Mouse (Mus musculus) heart, embryonic 12.5 days (tissue): Measurements from ENCODE around the gene Ide. TPM values are rescaled to one million over a fixed set of nuclear protein-coding genes. Genes with fewer than 3 reads are reported as not detected.

Experiments
- ATAC-seq: fragments of 200-750 bp; cut with Nextera tagmentation; 2 replicates; pipeline ENCODE4 v1.8.0; 2017; ENCODE audit warnings: moderate TSS enrichment, moderate library complexity; ENCODE audit not compliant: insufficient number of reproducible peaks, low FRiP score
- H3K27ac ChIP-seq: fragments of 300-500 bp; sonication (generic); 2 replicates; pipeline ENCODE4 v1.5.1; 2016; ENCODE audit warnings: mild to moderate bottlenecking, moderate library complexity; ENCODE audit not compliant: poor library complexity, severe bottlenecking
- H3K27me3 ChIP-seq: fragments of 300-500 bp; sonication (generic); replicated peaks from 2 replicates; pipeline ENCODE4 v1.6.1; 2016; ENCODE audit warnings: mild to moderate bottlenecking, moderate library complexity
- H3K36me3 ChIP-seq: fragments of 300-500 bp; sonication (generic); 2 replicates; pipeline ENCODE4 v1.6.1; 2016; ENCODE audit warnings: mild to moderate bottlenecking, moderate library complexity
- H3K4me1 ChIP-seq: fragments of 300-500 bp; sonication (generic); replicated peaks from 2 replicates; pipeline ENCODE4 v1.6.1; 2016; ENCODE audit warnings: mild to moderate bottlenecking
- H3K4me2 ChIP-seq: fragments of 300-500 bp; sonication (generic); 2 replicates; pipeline ENCODE4 v1.6.1; 2016; ENCODE audit warnings: mild to moderate bottlenecking, moderate library complexity
- H3K4me3 ChIP-seq: fragments of 300-500 bp; sonication (generic); 2 replicates; pipeline ENCODE4 v1.5.1; 2016; ENCODE audit warnings: mild to moderate bottlenecking
- H3K9ac ChIP-seq: fragments of 300-500 bp; sonication (generic); 2 replicates; pipeline ENCODE4 v1.6.1; 2016; ENCODE audit warnings: mild to moderate bottlenecking, moderate library complexity
- H3K9me3 ChIP-seq: fragments of 300-500 bp; sonication (generic); replicated peaks from 2 replicates; pipeline ENCODE4 v1.6.1; 2016; ENCODE audit warnings: mild to moderate bottlenecking, moderate library complexity
- WGBS: fragments of 180-500 bp; shearing (Covaris S2); methylation state at CpG from one replicate; pipeline ENCODE4 v1.1.7; 2016; 5-methylcytosine and 5-hydroxymethylcytosine counted together
- polyA plus RNA-seq: library from polyadenylated mRNA; unstranded; fragments of >200 nt; fragmentation: Nextera tagmentation; extraction: Ambion mirVana; gene quantifications from 2 replicates; pipeline ENCODE4 v1.2.1, GENCODE M21; 2016

The Ide gene
- polyA plus RNA-seq, 1 experiment from 2014 or later: 62.7 TPM

DNA sequence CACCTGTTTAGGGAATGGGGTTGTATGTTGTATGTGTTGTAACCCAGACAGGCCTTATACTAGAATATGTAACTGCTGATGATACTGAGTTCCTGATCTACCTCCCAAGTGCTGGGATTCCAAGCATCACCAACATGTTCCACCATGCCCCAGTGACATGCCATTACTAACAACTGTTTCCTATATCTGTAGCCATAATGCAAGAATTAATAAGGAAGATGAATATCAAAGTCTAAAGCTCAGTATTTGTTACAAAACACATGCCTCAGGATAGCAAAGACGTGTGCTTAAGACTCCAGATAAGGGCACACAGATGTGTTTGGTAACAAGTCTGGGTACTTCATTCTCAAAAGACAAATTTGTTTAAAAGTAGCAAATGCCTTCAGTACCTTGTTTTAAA, 2.3 kb downstream of the Ide start:
- Histone ChIP-seq H3K27me3 (no peaks in the 10 kb centered on the region), H3K9ac (no peak overlapping the region), H3K36me3 (0 out of 2 replicates have a peak, but pooled peaks cover 3% of the 10 kb centered on the region), H3K4me3 (no peak overlapping the region), H3K4me1 (peaks cover 15% of the 10 kb centered on the region), H3K27ac (no peak overlapping the region), H3K9me3 (0 out of 2 replicates have a peak, but pooled peaks cover 5% of the 10 kb centered on the region), H3K4me2 (no peak overlapping the region)
- no peak for ATAC-seq
- WGBS: 57% methylated on average over 1 of the region's 1 CpGs

DNA sequence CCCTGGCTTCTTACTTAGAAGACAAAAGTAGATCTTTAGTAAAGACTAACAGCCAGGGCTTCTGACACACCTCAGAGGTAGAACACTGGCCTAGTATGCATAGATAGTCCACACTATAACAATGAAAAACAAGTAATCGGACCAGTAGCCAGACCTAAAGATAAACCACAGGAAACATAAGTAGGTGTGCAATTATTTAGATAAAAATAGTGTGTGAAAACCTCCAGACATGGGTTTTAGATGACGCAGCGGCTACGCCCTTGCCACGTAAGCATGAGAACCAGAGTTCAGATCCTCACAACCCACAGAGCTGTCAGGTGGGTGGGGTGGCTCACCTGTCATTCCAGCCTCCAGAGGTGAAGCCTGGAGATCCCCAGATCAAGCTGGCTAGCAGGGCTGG, 4.3 kb downstream of the Ide start:
- Histone ChIP-seq H3K4me1 (peaks cover 14% of the 10 kb centered on the region), H3K4me3 (no peak overlapping the region), H3K9ac (no peak overlapping the region), H3K27ac (no peak overlapping the region), H3K9me3 (0 out of 2 replicates have a peak, but pooled peaks cover 5% of the 10 kb centered on the region), H3K36me3 (peaks cover 21% of the 10 kb centered on the region), H3K27me3 (no peaks in the 10 kb centered on the region), H3K4me2 (no peak overlapping the region)
- 86% methylated on average over 5 of the region's 5 CpGs for WGBS
- ATAC-seq: no peak

DNA sequence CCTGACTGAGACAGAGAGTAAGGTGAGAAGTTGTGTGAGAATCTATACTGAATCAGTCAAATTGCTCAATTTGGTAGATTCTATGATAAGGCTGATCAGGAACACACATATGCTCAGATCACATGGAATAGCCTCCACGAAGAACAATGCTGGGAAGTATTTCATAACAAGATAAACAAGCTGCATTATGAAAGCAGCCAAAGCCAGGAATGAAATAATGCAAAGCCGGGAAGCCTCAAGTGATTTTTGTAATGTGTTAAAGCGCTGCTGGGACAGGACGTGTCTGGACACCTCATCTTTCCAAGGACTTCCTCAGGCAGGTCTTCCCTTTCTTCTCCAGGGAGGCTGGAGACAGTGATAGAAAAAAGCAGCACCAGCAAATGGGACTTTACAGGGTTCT, 4.9 kb downstream of the Ide start:
- no peak for ATAC-seq
- Histone ChIP-seq H3K27ac (no peak overlapping the region), H3K4me2 (no peak overlapping the region), H3K9me3 (0 out of 2 replicates have a peak, but pooled peaks cover 5% of the 10 kb centered on the region), H3K9ac (no peak overlapping the region), H3K4me1 (peaks cover 10% of the 10 kb centered on the region), H3K36me3 (peaks cover 27% of the 10 kb centered on the region), H3K27me3 (no peaks in the 10 kb centered on the region), H3K4me3 (no peak overlapping the region)
- WGBS: 85% methylated on average over 4 of the region's 4 CpGs

DNA sequence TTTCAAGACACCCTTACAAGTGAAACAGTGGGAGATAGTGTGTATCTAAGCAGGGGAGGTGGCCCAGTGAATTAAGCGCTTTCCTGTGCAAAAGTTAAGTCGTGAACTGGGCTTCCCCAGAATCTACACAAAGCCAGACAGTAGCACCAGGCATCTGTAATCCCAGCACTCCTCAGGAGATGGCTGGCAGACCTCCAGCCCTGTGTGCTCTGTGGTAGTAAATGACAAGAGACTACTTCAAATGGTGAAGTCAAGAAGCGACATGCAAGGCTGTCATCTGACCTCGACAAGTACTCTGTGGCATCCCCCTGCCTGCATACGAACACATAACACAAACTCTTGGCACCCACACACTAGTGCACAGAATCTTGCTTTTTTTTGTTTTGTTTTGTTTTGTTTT, 10.4 kb downstream of the Ide start:
- ATAC-seq: no peak
- 70% methylated on average over 5 of the region's 5 CpGs for WGBS
- H3K9me3 ChIP-seq: 0 out of 2 replicates have a peak, but pooled peaks cover 5% of the 10 kb centered on the region
- peaks cover 41% of the 10 kb centered on the region for H3K36me3 ChIP-seq
- peaks cover 4% of the 10 kb centered on the region; the same call in 1 of the 2 replicates for H3K4me1 ChIP-seq
- no peak overlapping the region for H3K4me3 ChIP-seq
- H3K27ac ChIP-seq: no peak overlapping the region
- H3K27me3 ChIP-seq: no peaks in the 10 kb centered on the region
- H3K4me2 ChIP-seq: no peak overlapping the region
- no peak overlapping the region for H3K9ac ChIP-seq

DNA sequence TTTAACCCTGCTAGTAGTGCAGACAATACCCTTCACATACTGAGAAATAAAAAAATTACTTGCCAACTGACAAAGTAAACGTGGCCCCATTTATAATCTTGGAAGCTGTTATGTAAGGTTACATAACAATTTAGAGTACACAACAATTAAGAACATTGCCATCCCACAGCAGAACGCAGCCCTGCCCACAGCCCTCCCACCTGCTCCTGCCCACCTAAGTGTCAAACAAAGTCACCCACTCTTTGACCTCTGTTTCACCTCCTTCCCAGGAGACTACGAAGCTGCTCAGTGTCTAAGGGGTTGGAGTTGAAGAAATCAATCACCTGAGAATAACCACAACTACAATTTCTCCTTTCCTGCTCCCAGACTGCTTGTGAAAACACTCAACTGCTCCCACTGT, 14.1 kb downstream of the Ide start:
- H3K9ac ChIP-seq: no peak overlapping the region
- peaks cover 6% of the 10 kb centered on the region; the same call in 1 of the 2 replicates for H3K4me1 ChIP-seq
- peaks cover 36% of the 10 kb centered on the region for H3K36me3 ChIP-seq
- no peak overlapping the region for H3K4me2 ChIP-seq
- H3K27ac ChIP-seq: no peak overlapping the region
- 76% methylated on average over 3 of the region's 3 CpGs for WGBS
- H3K4me3 ChIP-seq: no peak overlapping the region
- no peaks in the 10 kb centered on the region for H3K27me3 ChIP-seq
- ATAC-seq: no peak
- H3K9me3 ChIP-seq: no peaks in the 10 kb centered on the region

DNA sequence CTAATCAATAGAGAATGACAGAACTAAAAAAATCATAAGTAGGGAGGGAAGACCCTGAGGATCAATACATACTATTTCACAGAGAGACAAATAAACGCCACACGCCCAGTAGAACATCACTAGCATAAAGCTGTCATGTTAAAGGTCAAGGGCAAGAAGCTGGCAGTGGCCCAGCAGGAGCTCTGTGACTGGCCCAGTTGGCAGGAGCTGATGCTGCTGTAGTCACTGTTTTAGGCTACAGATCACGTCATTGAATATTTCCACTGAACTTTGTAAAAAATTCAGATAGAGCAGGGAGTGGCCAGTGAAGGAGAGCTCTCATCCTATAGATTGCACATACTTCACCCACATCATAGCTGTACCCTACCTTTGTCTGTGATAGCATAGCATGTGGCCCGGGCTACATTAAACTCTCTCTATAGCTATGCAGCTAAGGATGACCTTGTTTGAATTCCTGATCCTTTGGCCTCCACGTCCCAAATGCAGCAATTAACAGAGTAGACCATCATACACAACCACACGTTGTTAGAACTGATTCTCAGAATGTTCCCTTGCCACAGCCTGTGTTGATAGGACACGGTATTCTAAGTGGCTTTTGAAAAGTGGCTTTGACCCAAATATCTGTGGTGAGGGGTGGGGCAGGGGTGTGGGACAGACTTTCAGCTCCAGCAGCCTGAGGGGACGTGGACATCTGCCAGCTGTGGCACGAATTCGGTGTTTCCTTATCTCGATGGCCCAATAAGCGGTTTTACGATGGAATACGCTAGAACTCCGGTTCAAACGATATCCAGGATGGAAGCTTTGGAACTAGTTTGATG, 16.6 kb downstream of the Ide start:
- Histone ChIP-seq H3K27me3 (no peaks in the 10 kb centered on the region), H3K4me2 (no peak overlapping the region), H3K9ac (no peak overlapping the region), H3K9me3 (no peaks in the 10 kb centered on the region), H3K4me1 (peaks cover 6% of the 10 kb centered on the region; the same call in 1 of the 2 replicates), H3K27ac (no peak overlapping the region), H3K4me3 (no peak overlapping the region), H3K36me3 (peaks cover 36% of the 10 kb centered on the region)
- WGBS: 80% methylated on average over 16 of the region's 16 CpGs
- ATAC-seq: no peak

DNA sequence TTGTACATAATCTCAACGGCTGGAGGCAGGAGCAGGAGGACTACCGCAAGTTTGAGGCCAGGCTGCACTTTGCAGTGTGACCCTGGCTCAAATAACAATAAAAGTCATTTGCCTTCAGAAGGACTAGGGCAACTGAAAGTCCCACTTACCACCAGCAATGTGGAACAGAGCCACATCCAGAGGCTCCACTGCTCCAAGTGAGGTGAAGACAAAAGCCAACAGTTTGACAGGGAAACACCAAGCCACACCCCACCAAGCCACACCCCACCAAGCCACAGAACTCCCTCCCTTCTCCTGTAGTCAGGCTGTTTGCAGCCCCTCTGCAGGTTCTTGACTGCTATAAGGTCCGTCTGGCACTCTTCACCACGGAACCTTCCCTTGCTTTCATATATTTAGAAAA, 20.3 kb downstream of the Ide start:
- Histone ChIP-seq H3K9ac (no peak overlapping the region), H3K36me3 (peaks cover 36% of the 10 kb centered on the region), H3K9me3 (no peaks in the 10 kb centered on the region), H3K27ac (no peak overlapping the region), H3K4me1 (peaks cover 17% of the 10 kb centered on the region; the same call in 1 of the 2 replicates), H3K4me3 (no peak overlapping the region), H3K27me3 (no peaks in the 10 kb centered on the region), H3K4me2 (no peak overlapping the region)
- ATAC-seq: no peak
- 87% methylated on average over 4 of the region's 4 CpGs for WGBS

DNA sequence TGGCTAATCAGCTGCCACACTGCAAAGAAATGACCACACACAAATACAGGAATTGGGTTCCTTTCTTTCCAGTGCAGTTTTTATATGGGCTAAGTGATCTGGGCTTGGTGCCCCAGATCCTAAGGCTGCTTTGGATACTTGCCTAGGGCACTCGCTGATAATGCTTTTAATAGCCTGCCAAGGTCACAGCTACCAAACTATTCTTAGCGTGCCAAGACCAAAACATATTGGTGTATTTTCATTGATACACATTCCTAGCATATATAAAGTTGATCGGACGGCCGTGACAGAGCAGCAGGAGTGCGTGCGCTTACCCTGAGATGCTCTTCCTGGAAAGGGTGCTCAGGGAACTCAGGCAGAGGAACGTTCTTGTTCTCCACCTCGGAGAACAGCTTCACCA, 22.6 kb downstream of the Ide start:
- ATAC-seq: no peak
- 54% methylated on average over 9 of the region's 9 CpGs for WGBS
- Histone ChIP-seq H3K27ac (peak overlapping the region; percentile 83), H3K36me3 (peaks cover 45% of the 10 kb centered on the region), H3K4me1 (peaks cover 14% of the 10 kb centered on the region; the same call in 1 of the 2 replicates), H3K9me3 (no peaks in the 10 kb centered on the region), H3K9ac (no peak overlapping the region), H3K27me3 (no peaks in the 10 kb centered on the region), H3K4me3 (no peak overlapping the region), H3K4me2 (peak overlapping the region; percentile 43)

DNA sequence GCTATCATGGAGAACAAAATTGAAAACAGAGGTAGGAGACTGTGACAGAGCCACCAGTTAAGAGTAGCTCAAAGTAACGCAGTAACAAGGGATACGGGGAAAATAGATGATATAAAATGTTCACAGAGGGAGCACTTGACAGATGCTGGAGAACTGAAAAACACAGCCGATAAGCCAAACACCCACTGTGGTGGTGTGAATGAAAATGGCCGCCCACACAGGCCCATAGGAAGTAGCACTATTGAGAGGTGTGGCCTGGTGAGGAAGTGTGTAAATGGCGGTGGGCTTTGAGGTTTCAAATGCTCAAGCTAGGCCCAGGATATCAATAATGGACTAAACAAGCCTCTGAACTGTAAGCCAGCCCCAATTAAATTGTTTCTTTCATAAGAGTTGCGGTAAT, 26.2 kb downstream of the Ide start:
- H3K27ac ChIP-seq: no peak overlapping the region
- peaks cover 50% of the 10 kb centered on the region for H3K36me3 ChIP-seq
- H3K4me2 ChIP-seq: no peak overlapping the region
- H3K9me3 ChIP-seq: no peaks in the 10 kb centered on the region
- no peak overlapping the region for H3K4me3 ChIP-seq
- 88% methylated on average over 6 of the region's 6 CpGs for WGBS
- peaks cover 14% of the 10 kb centered on the region; the same call in 1 of the 2 replicates for H3K4me1 ChIP-seq
- H3K9ac ChIP-seq: no peak overlapping the region
- no peak for ATAC-seq
- H3K27me3 ChIP-seq: no peaks in the 10 kb centered on the region

DNA sequence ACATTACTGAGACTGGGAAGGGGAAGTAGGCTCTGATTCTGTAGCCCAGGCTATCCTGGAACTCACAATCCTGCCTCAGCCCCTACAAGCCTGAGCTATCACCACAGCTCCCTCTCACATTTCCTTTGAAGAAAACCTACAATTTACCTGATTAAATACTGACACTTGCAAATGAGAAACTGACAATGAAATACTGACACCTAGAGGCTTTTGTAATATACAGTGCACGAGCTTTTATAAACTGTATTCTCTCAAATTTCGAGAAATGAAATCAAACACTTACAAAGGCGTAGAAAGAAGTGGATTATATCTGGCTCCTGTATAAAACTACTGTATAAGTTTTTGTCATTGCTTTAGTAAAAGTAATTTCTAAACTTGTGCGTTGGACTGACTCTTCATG, 27.5 kb downstream of the Ide start:
- H3K36me3 ChIP-seq: peaks cover 46% of the 10 kb centered on the region
- no peaks in the 10 kb centered on the region for H3K27me3 ChIP-seq
- no peak overlapping the region for H3K27ac ChIP-seq
- no peak for ATAC-seq
- no peak overlapping the region for H3K4me3 ChIP-seq
- no peak overlapping the region for H3K4me2 ChIP-seq
- H3K9ac ChIP-seq: no peak overlapping the region
- 0 out of 2 replicates have a peak, but pooled peaks cover 3% of the 10 kb centered on the region for H3K4me1 ChIP-seq
- no peaks in the 10 kb centered on the region for H3K9me3 ChIP-seq
- WGBS: 90% methylated on average over 4 of the region's 4 CpGs

DNA sequence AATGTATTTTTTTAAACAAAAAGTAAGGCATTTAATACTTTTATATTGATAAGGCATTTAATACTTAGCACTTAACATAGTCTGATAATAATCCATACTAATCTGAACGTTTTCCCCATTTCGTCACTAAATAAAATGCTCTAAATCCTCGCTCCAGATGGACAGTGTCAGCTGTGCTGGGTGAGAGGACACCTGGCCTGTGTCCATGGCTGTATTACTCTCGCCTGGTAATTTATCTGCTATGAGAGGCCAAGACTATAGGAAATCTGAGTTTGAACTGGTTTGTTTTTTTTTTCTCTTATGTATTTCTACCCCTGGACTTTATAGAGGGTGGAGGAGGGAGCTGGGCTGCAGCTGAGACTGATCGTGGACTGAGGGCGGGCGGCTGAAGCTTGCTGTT, 28.7 kb downstream of the Ide start:
- Histone ChIP-seq H3K9ac (no peak overlapping the region), H3K27ac (no peak overlapping the region), H3K4me1 (no peaks in the 10 kb centered on the region), H3K4me2 (no peak overlapping the region), H3K4me3 (no peak overlapping the region), H3K36me3 (peaks cover 40% of the 10 kb centered on the region), H3K27me3 (no peaks in the 10 kb centered on the region), H3K9me3 (no peaks in the 10 kb centered on the region)
- 90% methylated on average over 7 of the region's 7 CpGs for WGBS
- no peak for ATAC-seq
